Mouse (Mus musculus) testis, adult 2 months (tissue): ENCODE data around the gene Gpr65. TPM values are rescaled to one million over a fixed set of nuclear protein-coding genes. Genes with fewer than 3 reads are reported as not detected.

Experiments
- H3K27ac ChIP-seq: fragments of 200-500 bp; 2 replicates; pipeline ENCODE4 v1.5.1; 2012; ENCODE audit warnings: low read depth, low read length; ENCODE audit not compliant: control insufficient read depth, insufficient read depth
- H3K27me3 ChIP-seq: fragments of 200-500 bp; 2 replicates; pipeline ENCODE4 v1.6.1; 2012; ENCODE audit warnings: mild to moderate bottlenecking, low read length, moderate library complexity; ENCODE audit not compliant: control insufficient read depth, insufficient read depth
- H3K36me3 ChIP-seq: fragments of 200-500 bp; 2 replicates; pipeline ENCODE4 v1.6.1; 2012; ENCODE audit warnings: mild to moderate bottlenecking, low read length; ENCODE audit not compliant: control insufficient read depth, insufficient read depth
- H3K4me1 ChIP-seq: fragments of 200-500 bp; 2 replicates; pipeline ENCODE4 v1.6.1; 2012; ENCODE audit warnings: low read length; ENCODE audit not compliant: control insufficient read depth, insufficient read depth
- H3K4me3 ChIP-seq: fragments of 200-500 bp; 2 replicates; pipeline ENCODE4 v1.5.1; 2012; ENCODE audit warnings: low read depth, mild to moderate bottlenecking, low read length, moderate library complexity, mixed read lengths; ENCODE audit not compliant: control insufficient read depth
- CTCF ChIP-seq: fragments of 200-500 bp; IDR thresholded peaks from 2 replicates; pipeline ENCODE4 v1.5.1; 2012; ENCODE audit warnings: low read depth, mild to moderate bottlenecking, inconsistent platforms, low read length, moderate library complexity; ENCODE audit not compliant: control insufficient read depth, insufficient read depth, insufficient replicate concordance
- POLR2A ChIP-seq: fragments of 200-500 bp; IDR thresholded peaks from 2 replicates; pipeline ENCODE4 v1.6.1; 2012; ENCODE audit warnings: low read depth, mild to moderate bottlenecking, inconsistent platforms, low read length, moderate library complexity; ENCODE audit not compliant: control insufficient read depth
- polyA plus RNA-seq: library from polyadenylated mRNA; depleted of rRNA; stranded (reverse); fragments of >200 nt; gene quantifications from 2 replicates; pipeline ENCODE4 v1.2.3, GENCODE M21; 2012

Gene Gpr65
- polyA plus RNA-seq, 1 experiment = 1.4 TPM

GRCm38 (mm10) chr12:98284477-98284876 lies 16.0 kb downstream of the Gpr65 start:
- no peak overlapping the region for H3K27ac ChIP-seq
- H3K36me3 ChIP-seq = no peaks in the 10 kb centered on the region
- TF ChIP-seq CTCF (no peak), POLR2A (no peak)
- H3K4me3 ChIP-seq = no peak overlapping the region
- no peaks in the 10 kb centered on the region for H3K27me3 ChIP-seq
- H3K4me1 ChIP-seq = no peaks in the 10 kb centered on the region

GRCm38 (mm10) chr12:98290475-98290874 lies 22.0 kb downstream of the Gpr65 start:
- TF ChIP-seq POLR2A (no peak), CTCF (no peak)
- no peak overlapping the region for H3K4me3 ChIP-seq

GRCm38 (mm10) chr12:98292278-98292677 lies 23.8 kb downstream of the Gpr65 start:
- H3K4me3 ChIP-seq = no peak overlapping the region
- H3K27me3 ChIP-seq = no peaks in the 10 kb centered on the region
- no peak for TF ChIP-seq POLR2A
- TF ChIP-seq CTCF = no peak
- H3K4me1 ChIP-seq = no peaks in the 10 kb centered on the region
- H3K36me3 ChIP-seq = no peaks in the 10 kb centered on the region
- no peak overlapping the region for H3K27ac ChIP-seq

More at GRCm38 (mm10) chr12:98290475-98290874, 22.0 kb downstream of the Gpr65 start:
- Histone ChIP-seq H3K27me3 (no peaks in the 10 kb centered on the region), H3K36me3 (no peaks in the 10 kb centered on the region), H3K4me1 (no peaks in the 10 kb centered on the region), H3K27ac (no peak overlapping the region)

- TF ChIP-seq CTCF (no peak), POLR2A (no peak)
- Histone ChIP-seq H3K27ac (no peak overlapping the region), H3K4me3 (no peak overlapping the region), H3K27me3 (no peaks in the 10 kb centered on the region), H3K4me1 (no peaks in the 10 kb centered on the region), H3K36me3 (no peaks in the 10 kb centered on the region)
These were observed 25.8 kb downstream of the Gpr65 start for GRCm38 (mm10) chr12:98294241-98294640.

- no peak overlapping the region for H3K27ac ChIP-seq
- TF ChIP-seq CTCF = no peak
- no peak overlapping the region for H3K4me3 ChIP-seq
These were observed 33.5 kb downstream of the Gpr65 start for GRCm38 (mm10) chr12:98301980-98302379.

GRCm38 (mm10) chr12:98303013-98303412 lies 34.6 kb downstream of the Gpr65 start:
- no peak overlapping the region for H3K27ac ChIP-seq
- no peaks in the 10 kb centered on the region for H3K36me3 ChIP-seq
- no peak overlapping the region for H3K4me3 ChIP-seq
- TF ChIP-seq POLR2A = no peak
- no peaks in the 10 kb centered on the region for H3K4me1 ChIP-seq
- H3K27me3 ChIP-seq = no peaks in the 10 kb centered on the region

More at GRCm38 (mm10) chr12:98301980-98302379, 33.5 kb downstream of the Gpr65 start:
- H3K36me3 ChIP-seq = no peaks in the 10 kb centered on the region
- H3K27me3 ChIP-seq = no peaks in the 10 kb centered on the region
- H3K4me1 ChIP-seq = no peaks in the 10 kb centered on the region

- H3K27ac ChIP-seq = no peak overlapping the region
- TF ChIP-seq POLR2A (no peak), CTCF (no peak)
- no peaks in the 10 kb centered on the region for H3K4me1 ChIP-seq
- H3K27me3 ChIP-seq = no peaks in the 10 kb centered on the region
- H3K36me3 ChIP-seq = no peaks in the 10 kb centered on the region
- no peak overlapping the region for H3K4me3 ChIP-seq
These were observed 38.9 kb downstream of the Gpr65 start for GRCm38 (mm10) chr12:98307179-98307915.
